Mouse (Mus musculus) naive thymus-derived CD4-positive, alpha-beta T cell, adult 5 months (primary cell): ENCODE data around the gene Nmbr. TPM values are rescaled to one million over a fixed set of nuclear protein-coding genes. Genes with fewer than 3 reads are reported as not detected.

ENCODE experiments used
- polyA plus RNA-seq: library from polyadenylated mRNA; unstranded; fragments of 100-300 nt; shearing (Covaris generic); gene quantifications from one replicate; pipeline ENCODE4 v1.2.1, GENCODE M21; 2017

The Nmbr gene
- not detected for polyA plus RNA-seq

DNA sequence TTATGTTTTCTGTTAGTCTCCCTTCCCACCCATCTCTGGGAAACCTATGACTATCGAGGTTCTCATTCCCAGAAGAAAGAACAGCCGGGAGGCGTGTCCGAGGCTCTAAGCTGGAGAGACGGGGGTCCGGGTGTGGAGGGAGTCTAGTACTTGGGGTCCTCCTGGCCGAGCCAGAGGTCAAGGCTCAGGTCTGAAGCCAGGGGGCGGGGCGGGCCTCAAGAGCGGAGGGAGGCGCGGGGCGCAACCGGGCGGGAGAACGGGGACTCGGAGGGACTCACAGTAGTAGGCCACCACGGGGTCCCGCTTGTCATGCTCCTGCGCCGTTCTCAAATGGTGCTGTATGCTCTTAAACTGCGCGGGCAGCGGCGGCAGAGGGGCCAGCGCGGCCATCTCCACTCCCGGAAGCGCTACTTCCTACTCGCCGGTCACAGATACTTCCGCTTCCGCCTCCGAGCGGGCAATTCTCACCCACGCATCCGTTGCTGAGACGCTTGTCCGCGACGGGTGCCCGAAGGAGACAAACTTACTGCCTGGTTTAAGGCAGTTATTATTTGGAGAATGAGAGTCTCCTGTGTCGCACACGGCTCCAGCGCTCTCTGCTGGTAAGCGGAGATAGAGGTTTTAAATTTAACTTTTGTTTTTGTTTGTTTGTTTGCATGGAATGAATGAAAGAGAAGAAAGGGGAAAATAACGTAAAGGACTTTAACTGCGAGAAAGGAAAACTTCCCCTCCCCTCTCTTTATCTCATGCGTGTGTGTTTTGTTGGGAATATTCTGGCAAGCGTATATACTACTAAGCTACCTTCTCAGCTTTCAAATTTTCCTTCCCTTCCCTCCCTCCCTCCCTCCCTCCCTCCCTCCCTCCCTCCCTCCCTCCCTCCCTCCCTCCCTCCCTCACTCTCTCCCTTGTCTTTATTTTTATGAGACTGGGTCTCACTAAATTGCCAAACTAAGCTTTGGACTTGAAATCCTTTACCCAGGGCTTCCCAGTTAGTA, at the start of gene Nmbr, which contains the start of gene Vta1:
Nmbr (plus strand) TSS at position 520 of the 995 bp plus-strand sequence.
Vta1 (minus strand) TSS at position 489 of the 995 bp plus-strand sequence.

DNA sequence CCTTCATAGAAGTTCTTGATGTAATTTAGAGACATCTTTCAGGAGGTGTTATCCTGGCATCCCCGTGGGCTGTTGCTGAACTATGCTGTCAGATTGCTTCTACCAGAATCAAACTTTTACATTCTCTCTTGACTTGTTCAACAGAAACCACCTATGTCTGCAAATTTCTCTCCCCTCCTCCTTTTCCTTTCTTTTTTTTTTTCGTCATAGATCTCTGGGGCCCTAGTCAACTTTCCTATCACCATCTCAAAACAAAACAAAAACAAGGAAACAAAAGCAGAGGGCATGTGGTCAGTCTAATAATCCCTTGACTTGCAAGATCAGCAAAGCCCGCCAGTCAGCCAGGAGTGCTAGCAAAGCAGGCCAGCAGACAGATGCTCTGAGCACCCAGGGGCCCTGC, 12.7 kb downstream of the Nmbr start, which contains the start of gene Gje1:
Gje1 (minus strand) TSS at position 101 of the 400 bp plus-strand sequence.

Other genes starting within 250 kb of the Nmbr start
- not detected for gene Adgrg6, start 159.9 kb upstream of the Nmbr start, polyA plus RNA-seq
- 78.2 TPM for gene Vta1, start within 50 bp of the Nmbr start, polyA plus RNA-seq
- gene Gje1, start 12.6 kb downstream of the Nmbr start, polyA plus RNA-seq = not detected